Mouse (Mus musculus) CH12.LX (cell line): ENCODE data around the gene Vdr. TPM values are rescaled to one million over a fixed set of nuclear protein-coding genes. Genes with fewer than 3 reads are reported as not detected.

Experiments used
- DNase-seq: peaks from one replicate; pipeline ENCODE4 v3.0.0-alpha.2; 2013; ENCODE audit errors: extremely low read depth
- H3K27ac ChIP-seq: 2 replicates; pipeline ENCODE4 v1.5.1; 2012; ENCODE audit warnings: low read depth, mild to moderate bottlenecking, control low read depth, moderate library complexity; ENCODE audit not compliant: insufficient read depth
- H3K27me3 ChIP-seq: replicated peaks from 2 replicates; pipeline ENCODE3; 2012; ENCODE audit warnings: inconsistent platforms
- H3K36me3 ChIP-seq, 2 experiments: replicated peaks in 1 of 2; 2 replicates each; pipeline versions ENCODE3 to v1.6.1; 2012; ENCODE audit warnings: inconsistent platforms in 1 of 2, low read length in 1 of 2, mild to moderate bottlenecking in 1 of 2, mixed read lengths in 1 of 2, moderate library complexity in 1 of 2; ENCODE audit not compliant: control insufficient read depth in 1 of 2, insufficient read depth in 1 of 2
- H3K4me1 ChIP-seq, 2 experiments: 2 replicates each; pipeline ENCODE4 v1.6.1; 2012; ENCODE audit warnings: inconsistent platforms in 1 of 2, moderate library complexity in 1 of 2; ENCODE audit not compliant: insufficient read depth in 2 of 2, control insufficient read depth in 1 of 2
- H3K4me2 ChIP-seq: 2 replicates; pipeline ENCODE4 v1.6.1; 2012; ENCODE audit warnings: low read depth, mild to moderate bottlenecking, control low read depth; ENCODE audit not compliant: poor library complexity, insufficient read depth, severe bottlenecking
- H3K4me3 ChIP-seq, 3 experiments: fragments of 150-350 bp in 1 of 3; sonication (generic) in 1 of 3; replicated peaks in 1 of 3; 2 replicates each; pipeline versions ENCODE3 to v1.5.1; 2011 to 2012; ENCODE audit warnings: low read depth in 2 of 3, low read length in 2 of 3, mild to moderate bottlenecking in 2 of 3, moderate library complexity in 2 of 3, control low read depth in 1 of 3, improper control_type of control experiment in 1 of 3, inconsistent platforms in 1 of 3, mixed read lengths in 1 of 3; ENCODE audit not compliant: poor library complexity in 1 of 3
- H3K79me2 ChIP-seq: replicated peaks from 2 replicates; pipeline ENCODE4 v1.6.1; 2012; ENCODE audit warnings: mild to moderate bottlenecking, moderate library complexity; ENCODE audit not compliant: control insufficient read depth, poor library complexity, insufficient read depth, severe bottlenecking; ENCODE audit errors: extremely low read depth
- H3K9ac ChIP-seq: 2 replicates; pipeline ENCODE4 v1.6.1; 2012; ENCODE audit warnings: low read depth, mild to moderate bottlenecking, control low read depth, moderate library complexity; ENCODE audit not compliant: insufficient read depth
- H3K9me3 ChIP-seq: replicated peaks from 2 replicates; pipeline ENCODE3; 2012; ENCODE audit warnings: low read length, inconsistent platforms, mixed read lengths
- CHD1 ChIP-seq: IDR thresholded peaks from 2 replicates; pipeline ENCODE4 v1.6.1; 2012; ENCODE audit warnings: low read depth, low read length, improper control_type of control experiment, inconsistent platforms
- CHD2 ChIP-seq: IDR thresholded peaks from 2 replicates; pipeline ENCODE4 v1.6.1; 2011; ENCODE audit warnings: low read length, improper control_type of control experiment
- CTCF ChIP-seq, 2 experiments: IDR thresholded peaks in 1 of 2; conservative IDR thresholded peaks in 1 of 2; 2 replicates each; pipeline ENCODE4 v1.5.1; 2011 to 2012; ENCODE audit warnings: low read depth in 2 of 2, low read length in 2 of 2, improper control_type of control experiment in 1 of 2, inconsistent platforms in 1 of 2, mild to moderate bottlenecking in 1 of 2, moderate library complexity in 1 of 2
- ELF1 ChIP-seq: IDR thresholded peaks from 2 replicates; pipeline ENCODE4 v1.6.1; 2014; ENCODE audit warnings: low read depth, mild to moderate bottlenecking, inconsistent platforms, low read length, improper control_type of control experiment
- GABPA ChIP-seq: IDR thresholded peaks from 2 replicates; pipeline ENCODE4 v1.6.1; 2012; ENCODE audit warnings: low read depth, low read length, improper control_type of control experiment, inconsistent platforms; ENCODE audit not compliant: insufficient replicate concordance
- IRF4 ChIP-seq: IDR thresholded peaks from 2 replicates; pipeline ENCODE4 v1.6.1; 2014; ENCODE audit warnings: low read depth, mild to moderate bottlenecking, inconsistent platforms, low read length, improper control_type of control experiment
- JUN ChIP-seq: IDR thresholded peaks from 2 replicates; pipeline ENCODE4 v1.6.1; 2011; ENCODE audit warnings: low read depth, mild to moderate bottlenecking, low read length, improper control_type of control experiment, moderate library complexity; ENCODE audit not compliant: insufficient read depth
- JUND ChIP-seq: conservative IDR thresholded peaks from 2 replicates; pipeline ENCODE4 v1.6.1; 2011; ENCODE audit warnings: low read depth, low read length, improper control_type of control experiment
- KAT2A ChIP-seq: IDR thresholded peaks from 2 replicates; pipeline ENCODE4 v1.6.1; 2012; ENCODE audit warnings: low read length, improper control_type of control experiment, inconsistent platforms; ENCODE audit not compliant: insufficient replicate concordance
- MAZ ChIP-seq: IDR thresholded peaks from 2 replicates; pipeline ENCODE4 v1.6.1; 2012; ENCODE audit warnings: low read depth, mild to moderate bottlenecking, inconsistent platforms, low read length, improper control_type of control experiment, moderate library complexity
- MYC ChIP-seq: IDR thresholded peaks from 2 replicates; pipeline ENCODE4 v1.6.1; 2011; ENCODE audit warnings: low read depth, mild to moderate bottlenecking, improper control_type of control experiment, low read length
- NELFE ChIP-seq: IDR thresholded peaks from 2 replicates; pipeline ENCODE4 v1.6.1; 2011; ENCODE audit warnings: low read depth, low read length, improper control_type of control experiment
- NRF1 ChIP-seq: IDR thresholded peaks from 2 replicates; pipeline ENCODE4 v1.6.1; 2014; ENCODE audit warnings: low read depth, mild to moderate bottlenecking, inconsistent platforms, low read length, improper control_type of control experiment, moderate library complexity
- POLR2A ChIP-seq: IDR thresholded peaks from 2 replicates; pipeline ENCODE4 v1.6.1; 2011; ENCODE audit warnings: low read depth, mild to moderate bottlenecking, improper control_type of control experiment, low read length
- POLR2AphosphoS2 ChIP-seq: IDR thresholded peaks from 2 replicates; pipeline ENCODE4 v1.6.1; 2011; ENCODE audit warnings: low read depth, low read length, improper control_type of control experiment
- RCOR1 ChIP-seq: conservative IDR thresholded peaks from 2 replicates; pipeline ENCODE4 v1.6.1; 2012; ENCODE audit warnings: low read depth, mild to moderate bottlenecking, inconsistent platforms, low read length, improper control_type of control experiment
- UBTF ChIP-seq: IDR thresholded peaks from 2 replicates; pipeline ENCODE4 v1.6.1; 2012; ENCODE audit warnings: low read depth, mild to moderate bottlenecking, inconsistent platforms, low read length, improper control_type of control experiment, moderate library complexity
- USF1 ChIP-seq: IDR thresholded peaks from 2 replicates; pipeline ENCODE4 v1.6.1; 2014; ENCODE audit warnings: low read depth, mild to moderate bottlenecking, inconsistent platforms, low read length, improper control_type of control experiment
- USF2 ChIP-seq: conservative IDR thresholded peaks from 2 replicates; pipeline ENCODE4 v1.6.1; 2011; ENCODE audit warnings: low read depth, low read length, improper control_type of control experiment
- ZC3H11A ChIP-seq: IDR thresholded peaks from 2 replicates; pipeline ENCODE4 v1.6.1; 2012; ENCODE audit warnings: low read depth, mild to moderate bottlenecking, inconsistent platforms, low read length, improper control_type of control experiment
- ZKSCAN1 ChIP-seq: IDR thresholded peaks from 2 replicates; pipeline ENCODE4 v1.6.1; 2012; ENCODE audit warnings: low read depth, inconsistent platforms, low read length, improper control_type of control experiment, borderline replicate concordance
- dilution Hi-C: fragments of 300-500 bp; cut with MboI; formaldehyde crosslinking; loops from 2 replicates; pipeline ENCODE4 v1.14.3; 2020; ENCODE audit warnings: low sequenced_read_pairs; ENCODE audit not compliant: extremely low pct_unique_long_range_greater_than_20kb, extremely low pct_ligation_motif_present
- in situ Hi-C: fragments of 300-500 bp; cut with MboI; formaldehyde crosslinking; loops from 3 replicates; pipeline ENCODE4 v1.14.3; 2019; ENCODE audit warnings: low sequenced_read_pairs, low pct_ligation_motif_present, low pct_unique_long_range_greater_than_20kb, mixed read lengths
- polyA plus RNA-seq: library from polyadenylated mRNA; unstranded; fragments of >175 nt; gene quantifications from 2 replicates; pipeline ENCODE4 v1.2.1, GENCODE M21; 2012; ENCODE audit warnings: low read depth; ENCODE audit not compliant: insufficient read length
- total RNA-seq, 2 experiments: library from RNA; depleted of rRNA; stranded (reverse); fragments of 300-350 nt in 1 of 2; fragments of >200 nt in 1 of 2; gene quantifications; 2 replicates each; pipeline ENCODE4 v1.2.3; 2012 to 2014

The Vdr gene
- total and polyA plus RNA-seq, 3 experiments = 0.52 to 1.7 (median 0.68) TPM

DNA sequence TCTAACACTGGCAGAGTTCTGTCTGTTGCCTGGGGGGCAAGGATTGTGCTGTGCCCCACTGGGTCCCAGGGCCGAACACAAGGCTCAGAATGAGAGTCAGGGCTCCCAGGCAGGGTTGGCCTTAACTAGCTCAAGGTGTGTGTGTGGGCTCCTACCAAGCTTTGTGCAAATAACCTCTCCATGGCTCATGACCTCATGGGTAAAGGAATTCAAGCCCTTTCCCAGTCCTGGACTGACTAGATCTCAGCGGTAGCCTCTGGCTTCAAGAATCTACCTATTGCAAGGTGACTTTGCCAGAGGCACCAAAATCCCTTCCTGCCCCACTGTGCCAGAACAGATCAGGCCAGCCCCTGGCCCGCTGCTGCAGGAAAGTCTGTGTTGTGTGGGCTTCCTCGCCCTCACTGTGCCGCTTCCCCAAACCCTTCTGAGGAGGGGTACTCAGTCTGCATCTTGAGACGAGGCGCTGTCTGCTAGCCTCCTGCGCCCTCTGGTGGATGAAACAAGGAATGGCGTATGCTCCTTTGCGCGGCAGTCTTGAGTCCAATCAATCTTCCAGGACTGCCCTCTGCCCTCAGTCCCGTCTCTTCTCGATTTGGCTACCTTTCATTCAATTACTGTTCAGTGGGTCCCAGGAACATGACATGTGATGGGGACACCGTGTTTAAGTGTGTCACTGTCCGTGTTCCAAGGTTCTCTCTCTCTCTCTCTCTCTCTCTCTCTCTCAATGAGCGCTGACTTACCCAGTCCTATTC is 41.9 kb upstream of the Vdr start (continued):
- no peak for TF ChIP-seq JUND
- TF ChIP-seq JUN = no peak
- no peak for TF ChIP-seq ZKSCAN1
- no peak for TF ChIP-seq USF1
- TF ChIP-seq MYC = no peak
- TF ChIP-seq UBTF = no peak
- TF ChIP-seq CTCF (conservative IDR thresholded peaks at IDR 0.05 in 1 of 2, IDR thresholded peaks at IDR 0.05 in 1 of 2; ENCODE audit: low read depth in 2 of 2, low read length in 2 of 2) = peak; percentile 97 to 98
- no peak for TF ChIP-seq POLR2AphosphoS2
- TF ChIP-seq POLR2A = no peak
- TF ChIP-seq GABPA = no peak

DNA sequence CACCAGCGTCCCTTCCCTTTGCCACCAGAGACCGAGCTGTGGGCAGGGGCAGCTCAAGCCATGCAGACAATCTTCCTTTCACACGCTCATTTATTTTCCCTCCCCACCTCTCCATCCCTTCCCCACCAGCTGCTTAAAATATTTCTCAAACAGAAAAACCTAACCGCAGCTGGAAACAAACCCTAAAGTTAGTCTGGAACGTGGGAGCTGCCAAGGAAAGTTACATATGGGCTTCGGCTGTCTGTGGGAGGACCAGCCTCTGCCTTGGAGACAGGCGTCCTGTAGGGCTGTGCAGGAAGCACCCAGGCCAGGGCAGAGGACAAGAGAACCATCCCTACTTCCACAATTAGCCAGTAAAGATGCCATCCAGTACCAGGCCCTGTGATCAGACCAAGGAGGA is 39.8 kb upstream of the Vdr start:
- Histone ChIP-seq H3K4me3 (no peak overlapping the region), H3K9me3 (no peaks in the 10 kb centered on the region), H3K27me3 (peaks cover 35% of the 10 kb centered on the region), H3K27ac (no peak overlapping the region), H3K79me2 (no peaks in the 10 kb centered on the region), H3K9ac (no peak overlapping the region), H3K4me1 (peaks cover 3 to 24% of the 10 kb centered on the region in 2 experiments), H3K4me2 (no peak overlapping the region), H3K36me3 (no peaks in the 10 kb centered on the region)
- DNase-seq = no peak
- in situ Hi-C loops = no loop called here
- TF ChIP-seq MAZ (no peak), NELFE (no peak), KAT2A (no peak)
- dilution Hi-C loops = loop anchor here (25.0 kb wide), 1 partner anchor 163 kb away; the partner anchor contains the start of gene Slc48a1

DNA sequence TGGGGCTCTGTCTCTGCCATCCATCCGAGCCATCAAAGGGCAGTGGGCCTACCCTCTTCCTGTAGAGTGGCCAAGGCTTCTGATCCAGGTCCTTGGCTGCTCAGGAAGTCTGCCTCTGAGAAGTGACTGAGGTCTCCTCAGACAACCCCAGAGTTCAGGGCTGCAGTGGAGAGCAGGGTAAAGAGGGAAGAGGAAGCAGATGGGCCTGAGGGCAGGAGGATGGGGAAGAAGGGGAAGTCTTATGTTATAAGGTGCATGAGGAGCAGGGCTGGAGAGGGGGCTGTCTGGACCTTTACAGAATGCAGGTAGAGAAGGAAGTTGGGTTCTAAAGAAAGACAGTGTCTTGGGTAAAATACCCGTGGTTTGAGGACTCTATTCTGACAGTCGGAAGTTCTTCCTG is 39.3 kb upstream of the Vdr start:
- in situ Hi-C loops = loop anchor here (10.0 kb wide), 1 partner anchor 235 kb away; no protein-coding TSS in a partner anchor
- H3K9ac ChIP-seq = no peak overlapping the region
- H3K9me3 ChIP-seq = no peaks in the 10 kb centered on the region
- H3K79me2 ChIP-seq = no peaks in the 10 kb centered on the region
- no peak for DNase-seq
- H3K27ac ChIP-seq = no peak overlapping the region
- H3K4me3 ChIP-seq = no peak overlapping the region
- H3K4me1 ChIP-seq = peaks cover 0 to 18% of the 10 kb centered on the region in 2 experiments; a peak in 2 of 4 replicates
- H3K4me2 ChIP-seq = no peak overlapping the region
- peaks cover 31% of the 10 kb centered on the region for H3K27me3 ChIP-seq
- no peak for TF ChIP-seq RCOR1
- no peak for TF ChIP-seq CHD1
- no peak for TF ChIP-seq ZC3H11A
- TF ChIP-seq NRF1 = no peak
- TF ChIP-seq IRF4 = no peak
- no peak for TF ChIP-seq USF2
- no peak for TF ChIP-seq CHD2
- no peak for TF ChIP-seq MYC
- TF ChIP-seq ELF1 = no peak
- TF ChIP-seq JUN = no peak
- dilution Hi-C loops = loop anchor here (25.0 kb wide), 1 partner anchor 162 kb away; the partner anchor contains the start of gene Slc48a1
- H3K36me3 ChIP-seq = no peaks in the 10 kb centered on the region
